Mouse (Mus musculus) myocyte (in vitro differentiated cells): ENCODE measurements at regions not wholly inside any gene's neighbourhood (a gene's known extent, or its start where the extent isn't known, plus 50 kb on each side); places are given as distances from the start of the nearest gene placed in this dataset.

Experiments
- CEBPB ChIP-seq: IDR thresholded peaks from 2 replicates; pipeline ENCODE4 v1.6.1; 2011; ENCODE audit warnings: mild to moderate bottlenecking, moderate library complexity; ENCODE audit not compliant: poor library complexity, insufficient read depth, severe bottlenecking
- E2F4 ChIP-seq: IDR thresholded peaks from one replicate; pipeline ENCODE4 v1.6.1; 2011; ENCODE audit warnings: mild to moderate bottlenecking, control low read depth, moderate library complexity; ENCODE audit not compliant: insufficient read depth
- MAX ChIP-seq: IDR thresholded peaks from one replicate; pipeline ENCODE4 v1.6.1; 2011; ENCODE audit warnings: low read depth, mild to moderate bottlenecking, control low read depth
- MYOD1 ChIP-seq, 3 experiments: IDR thresholded peaks; one replicate each; pipeline ENCODE4 v1.6.1; 2011; ENCODE audit warnings: control low read depth in 2 of 3, low read depth in 2 of 3, mild to moderate bottlenecking in 2 of 3, moderate library complexity in 1 of 3; ENCODE audit not compliant: insufficient read length in 2 of 3, control insufficient read depth in 1 of 3
- MYOG ChIP-seq, 3 experiments: IDR thresholded peaks; one replicate each; pipeline ENCODE4 v1.6.1; 2011; ENCODE audit warnings: control low read depth in 2 of 3, low read depth in 2 of 3, mild to moderate bottlenecking in 2 of 3; ENCODE audit not compliant: insufficient read length in 2 of 3, control insufficient read depth in 1 of 3, insufficient read depth in 1 of 3
- POLR2A ChIP-seq: IDR thresholded peaks from one replicate; pipeline ENCODE4 v1.6.1; 2011; ENCODE audit warnings: low read depth, mild to moderate bottlenecking, control low read depth, moderate library complexity; ENCODE audit not compliant: insufficient read length
- POLR2AphosphoS2 ChIP-seq: IDR thresholded peaks from one replicate; pipeline ENCODE4 v1.6.1; 2011; ENCODE audit warnings: low read depth, control low read depth; ENCODE audit not compliant: insufficient read length
- REST ChIP-seq: IDR thresholded peaks from one replicate; pipeline ENCODE4 v1.6.1; 2011; ENCODE audit warnings: mild to moderate bottlenecking, control low read depth, moderate library complexity; ENCODE audit not compliant: insufficient read depth, insufficient read length
- SRF ChIP-seq: IDR thresholded peaks from one replicate; pipeline ENCODE4 v1.6.1; 2011; ENCODE audit warnings: low read depth; ENCODE audit not compliant: control insufficient read depth, insufficient read length
- TCF12 ChIP-seq: IDR thresholded peaks from one replicate; pipeline ENCODE4 v1.6.1; 2011; ENCODE audit warnings: mild to moderate bottlenecking, control low read depth; ENCODE audit not compliant: poor library complexity, insufficient read depth, severe bottlenecking
- TCF3 ChIP-seq: IDR thresholded peaks from one replicate; pipeline ENCODE4 v1.6.1; 2011; ENCODE audit warnings: low read depth, control low read depth; ENCODE audit not compliant: insufficient read length
- USF1 ChIP-seq: IDR thresholded peaks from one replicate; pipeline ENCODE4 v1.6.1; 2011; ENCODE audit warnings: low read depth, mild to moderate bottlenecking, control low read depth, moderate library complexity

DNA sequence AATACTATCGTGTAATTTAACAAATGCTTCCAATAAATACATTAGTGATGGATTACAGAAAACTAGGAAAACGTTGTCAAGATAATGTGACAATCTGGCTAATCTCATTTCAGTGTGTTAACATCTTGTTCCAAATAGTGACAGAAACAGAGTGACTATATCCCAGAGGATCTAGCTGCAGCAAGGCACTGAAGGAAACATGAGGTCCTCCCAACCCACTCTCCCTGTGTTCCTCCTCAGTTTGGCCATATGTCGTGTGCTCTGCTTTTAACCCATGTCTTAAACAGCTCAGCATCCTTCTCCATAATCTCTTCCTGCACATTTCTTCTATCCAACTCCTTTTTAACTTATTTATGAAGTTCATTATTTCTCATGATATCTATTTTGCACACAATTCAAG lies 223.6 kb upstream of the Lyplal1 start:
- TF ChIP-seq POLR2A (no peak), MYOG (IDR thresholded peaks at IDR 0.05; ENCODE audit: control insufficient read depth in 1 of 3, insufficient read depth in 1 of 3, insufficient read length in 2 of 3, low read depth in 2 of 3) (no peak), MAX (no peak), POLR2AphosphoS2 (no peak), TCF3 (no peak), TCF12 (no peak), E2F4 (no peak), CEBPB (no peak), USF1 (no peak), MYOD1 (IDR thresholded peaks at IDR 0.05; ENCODE audit: control insufficient read depth in 1 of 3, insufficient read length in 2 of 3, low read depth in 2 of 3) (no peak), REST (no peak), SRF (no peak)
